Mouse (Mus musculus) liver, adult 2 months (tissue): ENCODE measurements around the gene Adcy10. TPM values are rescaled to one million over a fixed set of nuclear protein-coding genes. Genes with fewer than 3 reads are reported as not detected.

Source experiments
- DNase-seq: peaks from one replicate; pipeline ENCODE4 v3.0.0-alpha.2; 2011; ENCODE audit warnings: low read depth, low spot score; ENCODE audit errors: extremely low read depth
- H3K27ac ChIP-seq: fragments of 200-500 bp; replicated peaks from 2 replicates; pipeline ENCODE4 v1.5.1; 2012; ENCODE audit warnings: low read depth, mild to moderate bottlenecking, control low read depth, inconsistent platforms, low read length; ENCODE audit not compliant: insufficient read depth
- H3K27me3 ChIP-seq: fragments of 200-500 bp; 2 replicates; pipeline ENCODE4 v1.6.1; 2012; ENCODE audit warnings: mild to moderate bottlenecking, moderate library complexity, low read length, inconsistent platforms; ENCODE audit not compliant: control insufficient read depth, insufficient read depth
- H3K36me3 ChIP-seq: fragments of 200-500 bp; 2 replicates; pipeline ENCODE4 v1.6.1; 2012; ENCODE audit warnings: low read length, inconsistent platforms; ENCODE audit not compliant: control insufficient read depth, insufficient read depth
- H3K4me1 ChIP-seq: fragments of 200-500 bp; 2 replicates; pipeline ENCODE4 v1.6.1; 2011; ENCODE audit warnings: low read length; ENCODE audit not compliant: control insufficient read depth, insufficient read depth
- H3K4me3 ChIP-seq: fragments of 200-500 bp; 2 replicates; pipeline ENCODE4 v1.5.1; 2011; ENCODE audit warnings: low read depth, mild to moderate bottlenecking, control low read depth, low read length, moderate library complexity; ENCODE audit not compliant: insufficient read depth
- H3K79me2 ChIP-seq: fragments of 200-500 bp; 2 replicates; pipeline ENCODE4 v1.6.1; 2012; ENCODE audit warnings: inconsistent platforms, mild to moderate bottlenecking, low read length, moderate library complexity; ENCODE audit not compliant: control insufficient read depth, insufficient read depth
- H3K9ac ChIP-seq: fragments of 200-500 bp; 2 replicates; pipeline ENCODE4 v1.6.1; 2012; ENCODE audit warnings: low read depth, mild to moderate bottlenecking, control low read depth, inconsistent platforms, low read length
- CTCF ChIP-seq: fragments of 200-500 bp; IDR thresholded peaks from 2 replicates; pipeline ENCODE4 v1.5.1; 2011; ENCODE audit warnings: low read depth, low read length, control low read depth
- POLR2A ChIP-seq: fragments of 200-500 bp; IDR thresholded peaks from 2 replicates; pipeline ENCODE4 v1.6.1; 2011; ENCODE audit warnings: low read length, control low read depth; ENCODE audit not compliant: insufficient read depth; ENCODE audit errors: extremely low read depth
- WGBS: fragments of 180-500 bp; shearing (Covaris S2); methylation state at CpG from one replicate; pipeline ENCODE4 v1.1.7; 2018; 5-methylcytosine and 5-hydroxymethylcytosine counted together
- polyA plus RNA-seq: library from polyadenylated mRNA; depleted of rRNA; stranded (reverse); fragments of >200 nt; gene quantifications from 2 replicates; pipeline ENCODE4 v1.2.3, GENCODE M21; 2012
- total RNA-seq: library from RNA; depleted of rRNA; stranded (reverse); fragments of >200 nt; gene quantifications from 2 replicates; pipeline ENCODE4 v1.2.3, GENCODE M21; 2014

The Adcy10 gene
- total and polyA plus RNA-seq, 2 experiments = 0.18 TPM; not detected in 1

DNA sequence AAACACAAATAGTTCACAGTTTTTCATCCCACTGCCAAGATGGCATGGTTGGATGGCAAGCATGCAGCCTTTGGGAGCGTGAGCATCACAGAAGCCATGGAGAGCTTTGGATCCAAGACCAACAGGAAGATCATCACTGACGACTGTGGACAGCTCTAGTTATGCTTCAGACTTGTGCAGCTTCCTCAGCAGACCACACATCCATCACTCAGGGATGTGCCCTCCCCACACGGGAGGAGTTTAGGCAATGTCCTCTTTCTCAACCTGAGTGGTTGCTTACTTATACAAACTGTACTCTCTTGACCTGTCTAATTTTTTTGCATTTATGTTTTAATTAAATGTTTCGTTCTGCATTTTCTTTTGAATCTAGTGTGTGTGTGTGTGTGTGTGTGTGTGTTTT, 4.2 kb downstream of the Adcy10 start:
- TF ChIP-seq POLR2A (no peak), CTCF (no peak)

DNA sequence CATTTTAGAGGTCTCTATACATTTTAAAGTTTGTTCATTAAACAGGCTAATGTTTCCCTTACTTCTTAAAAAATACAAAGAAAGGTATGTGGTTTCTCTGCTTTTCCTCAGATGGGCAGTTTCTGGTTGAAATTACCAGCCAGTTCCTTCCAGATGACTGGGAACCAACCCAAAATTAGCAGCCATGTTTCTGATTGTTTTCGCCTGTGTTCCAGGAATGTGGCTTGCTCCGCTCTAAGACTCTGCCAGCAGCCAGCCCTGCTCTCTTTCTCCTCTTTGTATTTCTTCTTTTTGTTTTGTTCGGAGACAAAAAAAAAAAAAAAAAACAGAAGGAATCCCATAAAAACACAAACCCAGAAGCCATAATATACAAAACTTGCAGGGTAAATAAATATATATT, 13.9 kb downstream of the Adcy10 start:
- H3K9ac ChIP-seq = no peak overlapping the region
- TF ChIP-seq POLR2A = no peak
- TF ChIP-seq CTCF = no peak
- H3K27ac ChIP-seq = no peak overlapping the region
- H3K79me2 ChIP-seq = no peaks in the 10 kb centered on the region
- DNase-seq = no peak
- H3K27me3 ChIP-seq = no peaks in the 10 kb centered on the region
- no peaks in the 10 kb centered on the region for H3K36me3 ChIP-seq
- H3K4me1 ChIP-seq = peaks cover 14% of the 10 kb centered on the region
- no peak overlapping the region for H3K4me3 ChIP-seq
- 59% methylated on average over 3 of the region's 3 CpGs for WGBS

More for the DNA sequence above, 4.2 kb downstream of the Adcy10 start:
- Histone ChIP-seq H3K36me3 (no peaks in the 10 kb centered on the region), H3K4me3 (no peak overlapping the region), H3K27ac (no peak overlapping the region), H3K4me1 (peaks cover 13% of the 10 kb centered on the region), H3K27me3 (no peaks in the 10 kb centered on the region), H3K9ac (no peak overlapping the region), H3K79me2 (no peaks in the 10 kb centered on the region)
- DNase-seq = no peak
- 84% methylated on average over 4 of the region's 4 CpGs for WGBS

DNA sequence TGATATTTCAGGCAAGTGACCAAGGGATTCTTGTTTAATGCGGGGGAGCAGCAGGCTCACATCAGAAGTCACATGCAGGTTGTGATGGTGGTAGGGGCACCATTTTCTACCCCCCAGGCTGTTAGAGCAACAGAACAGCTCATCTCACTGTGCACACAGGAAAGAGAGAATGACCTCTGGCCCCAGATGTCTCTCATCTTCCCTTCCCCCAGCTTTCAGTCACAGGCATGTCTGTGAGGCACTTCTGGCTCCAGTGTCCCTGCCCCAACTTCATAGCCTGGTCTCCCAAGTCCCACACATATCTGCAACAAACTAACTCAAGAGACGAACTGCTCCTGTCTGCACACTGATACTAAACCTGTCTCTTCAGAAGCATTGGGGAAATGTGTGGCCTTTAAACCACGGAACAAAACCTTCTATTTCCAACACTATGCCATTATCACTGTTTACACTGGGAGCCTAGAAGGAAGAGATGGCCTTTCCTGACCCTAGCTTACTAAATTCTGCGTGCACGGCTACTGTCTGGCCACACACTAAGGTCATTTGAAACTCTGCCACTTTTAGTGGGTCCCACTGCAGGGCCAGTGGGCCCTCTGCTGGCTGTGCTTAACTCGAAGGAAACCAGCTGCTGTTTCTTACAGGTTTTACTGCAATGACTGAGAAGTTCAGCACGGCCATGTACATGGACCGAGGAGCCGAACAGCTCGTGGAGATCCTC, 18.5 kb downstream of the Adcy10 start:
- Histone ChIP-seq H3K4me3 (no peak overlapping the region), H3K9ac (no peak overlapping the region), H3K79me2 (no peaks in the 10 kb centered on the region), H3K4me1 (peaks cover 17% of the 10 kb centered on the region), H3K36me3 (no peaks in the 10 kb centered on the region), H3K27ac (peak overlapping the region; percentile 41), H3K27me3 (no peaks in the 10 kb centered on the region)
- peak; percentile 93 for DNase-seq
- WGBS = 7% methylated on average over 10 of the region's 10 CpGs
- peak; percentile 87 for TF ChIP-seq CTCF
- no peak for TF ChIP-seq POLR2A

DNA sequence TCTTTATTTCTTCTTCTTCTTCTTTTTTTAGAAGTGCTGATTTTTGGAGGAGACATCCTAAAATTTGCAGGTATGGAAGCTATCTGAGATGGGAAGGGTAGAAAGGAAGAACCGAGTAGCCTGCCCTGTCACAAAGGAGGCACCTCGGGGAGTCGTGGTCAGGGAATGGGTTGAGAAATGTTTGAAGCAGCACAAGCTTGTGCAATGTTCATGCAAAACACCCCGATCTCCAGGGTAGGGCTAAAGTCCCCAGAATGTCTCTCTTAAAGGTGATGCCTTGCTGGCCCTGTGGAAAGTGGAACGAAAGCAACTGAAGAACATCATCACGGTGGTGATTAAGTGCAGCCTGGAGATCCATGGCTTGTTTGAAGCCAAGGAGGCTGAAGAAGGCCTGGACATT, 21.3 kb downstream of the Adcy10 start:
- Histone ChIP-seq H3K27me3 (no peaks in the 10 kb centered on the region), H3K4me3 (no peak overlapping the region), H3K27ac (no peak overlapping the region), H3K4me1 (peaks cover 19% of the 10 kb centered on the region), H3K9ac (no peak overlapping the region), H3K36me3 (no peaks in the 10 kb centered on the region), H3K79me2 (no peaks in the 10 kb centered on the region)
- TF ChIP-seq POLR2A (no peak), CTCF (no peak)
- peak; percentile 66 for DNase-seq
- WGBS = 28% methylated on average over 6 of the region's 6 CpGs

DNA sequence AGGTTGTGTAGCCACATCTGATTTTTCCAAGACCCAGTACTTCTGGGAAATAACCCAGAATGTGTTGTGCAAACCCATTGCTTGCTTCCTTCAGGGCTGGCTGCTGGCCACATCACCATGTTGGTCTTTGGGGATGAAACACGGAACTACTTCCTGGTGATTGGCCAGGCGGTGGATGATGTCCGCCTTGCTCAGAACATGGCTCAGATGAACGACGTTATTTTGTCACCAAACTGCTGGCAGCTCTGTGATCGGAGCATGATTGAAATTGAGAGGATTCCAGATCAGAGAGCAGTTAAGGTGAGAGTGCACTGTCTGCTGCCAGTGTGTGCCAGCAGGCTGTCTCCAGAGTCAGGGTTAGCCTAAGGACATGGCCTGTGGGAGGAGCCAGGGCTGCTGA, 25.2 kb downstream of the Adcy10 start:
- no peak for TF ChIP-seq POLR2A
- 22% methylated on average over 6 of the region's 6 CpGs for WGBS
- Histone ChIP-seq H3K4me1 (peaks cover 5% of the 10 kb centered on the region), H3K36me3 (no peaks in the 10 kb centered on the region), H3K4me3 (no peak overlapping the region), H3K27me3 (no peaks in the 10 kb centered on the region), H3K79me2 (no peaks in the 10 kb centered on the region), H3K27ac (0 out of 2 replicates have a peak overlapping the region, but pooled peaks have one; percentile 53), H3K9ac (no peak overlapping the region)
- DNase-seq = peak; percentile 94

DNA sequence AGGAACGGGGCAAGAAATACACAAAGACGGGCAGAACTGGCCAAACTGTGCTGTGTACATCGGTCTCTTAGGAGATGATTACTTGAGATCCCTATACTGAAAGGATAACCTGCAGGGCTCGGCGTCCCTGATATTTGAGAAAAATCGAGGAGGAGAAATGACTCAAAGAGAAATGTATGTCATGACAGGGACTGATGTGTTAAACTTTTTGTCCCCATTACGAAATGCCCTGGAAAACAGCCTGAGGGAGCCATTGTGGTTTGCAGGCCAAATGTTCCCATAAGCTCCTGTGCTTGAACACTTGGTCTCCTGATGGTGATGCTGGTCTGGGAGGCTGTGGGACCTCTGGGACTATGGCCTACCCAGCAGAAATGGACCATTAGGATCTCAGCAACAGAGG, 35.7 kb downstream of the Adcy10 start:
- Histone ChIP-seq H3K9ac (no peak overlapping the region), H3K79me2 (no peaks in the 10 kb centered on the region), H3K27ac (no peak overlapping the region), H3K4me3 (no peak overlapping the region), H3K4me1 (0 out of 2 replicates have a peak, but pooled peaks cover 2% of the 10 kb centered on the region), H3K36me3 (no peaks in the 10 kb centered on the region), H3K27me3 (no peaks in the 10 kb centered on the region)
- no peak for TF ChIP-seq CTCF
- TF ChIP-seq POLR2A = no peak
- WGBS = 93% methylated on average over 7 of the region's 7 CpGs
- no peak for DNase-seq
